Mouse (Mus musculus): Measurements from ENCODE around the gene Cacna1d. TPM values are rescaled to one million over a fixed set of nuclear protein-coding genes. Genes with fewer than 3 reads are reported as not detected.

The Cacna1d gene
- total and polyA plus RNA-seq, 3 experiments, result 0.04 to 0.66 (median 0.08) TPM

DNA sequence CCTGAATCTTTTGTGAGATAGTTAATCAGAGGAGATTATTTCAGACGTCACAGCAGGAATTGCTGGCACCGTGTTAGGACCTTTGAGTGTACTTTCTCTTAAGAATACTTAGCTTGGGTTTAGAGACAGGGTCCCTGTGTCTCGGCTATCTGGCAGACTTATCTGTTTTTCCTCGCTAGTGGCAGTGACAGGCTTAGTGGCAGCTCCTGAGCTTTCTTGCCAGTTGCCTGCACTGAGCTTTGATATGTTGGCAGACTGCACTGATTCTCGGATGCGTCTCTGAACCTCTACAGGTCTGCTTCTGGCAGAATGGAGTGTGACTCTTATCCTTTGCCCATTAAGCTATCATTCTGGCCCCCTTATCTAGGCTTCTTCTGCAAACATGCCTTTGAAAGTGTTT, 3.7 kb upstream of the Cacna1d start:
- Histone ChIP-seq H3K9me3 (replicated peaks; ENCODE audit: low read length) (no peaks in the 10 kb centered on the region), H3K79me2 (replicated peaks; ENCODE audit: control insufficient read depth, extremely low read depth, insufficient read depth, poor library complexity, severe bottlenecking) (peaks cover 6% of the 10 kb centered on the region; the same call in 1 of the 2 replicates), H3K4me3 (replicated peaks in 1 of 3; ENCODE audit: low read depth in 2 of 3, low read length in 2 of 3, poor library complexity in 1 of 3) (no peak overlapping the region), H3K4me2 (ENCODE audit: insufficient read depth, low read depth, poor library complexity, severe bottlenecking) (no peak overlapping the region), H3K36me3 (replicated peaks in 1 of 2; ENCODE audit: control insufficient read depth in 1 of 2, insufficient read depth in 1 of 2, low read length in 1 of 2) (peaks cover 37 to 90% of the 10 kb centered on the region in 2 experiments), H3K27ac (ENCODE audit: insufficient read depth, low read depth) (no peak overlapping the region), H3K4me1 (ENCODE audit: control insufficient read depth in 1 of 2, insufficient read depth in 2 of 2) (no peaks in the 10 kb centered on the region), H3K27me3 (replicated peaks) (no peaks in the 10 kb centered on the region), H3K9ac (ENCODE audit: insufficient read depth, low read depth) (no peak overlapping the region)
- dilution Hi-C loops (cut with MboI; ENCODE audit: extremely low pct_ligation_motif_present, extremely low pct_unique_long_range_greater_than_20kb, low sequenced_read_pairs) (no loop called here), in situ Hi-C loops (cut with MboI; ENCODE audit: low pct_ligation_motif_present, low pct_unique_long_range_greater_than_20kb, low sequenced_read_pairs) (no loop called here)
- no peak for DNase-seq (ENCODE audit: extremely low read depth)
- TF ChIP-seq MXI1 (IDR thresholded peaks at IDR 0.05; ENCODE audit: low read depth, low read length) (no peak), NRF1 (IDR thresholded peaks at IDR 0.05; ENCODE audit: low read depth, low read length) (no peak), JUND (conservative IDR thresholded peaks at IDR 0.05; ENCODE audit: low read depth, low read length) (no peak), MAX (IDR thresholded peaks at IDR 0.05; ENCODE audit: low read length) (no peak), NELFE (IDR thresholded peaks at IDR 0.05; ENCODE audit: low read depth, low read length) (no peak), ZNF384 (IDR thresholded peaks at IDR 0.05; ENCODE audit: low read depth, low read length) (no peak), USF1 (IDR thresholded peaks at IDR 0.05; ENCODE audit: low read depth, low read length) (no peak), GABPA (IDR thresholded peaks at IDR 0.05; ENCODE audit: insufficient replicate concordance, low read depth, low read length) (no peak), ZMIZ1 (IDR thresholded peaks at IDR 0.05; ENCODE audit: low read depth, low read length) (no peak), CHD1 (IDR thresholded peaks at IDR 0.05; ENCODE audit: low read depth, low read length) (no peak), SMC3 (IDR thresholded peaks at IDR 0.05; ENCODE audit: low read depth, low read length) (no peak), MAZ (IDR thresholded peaks at IDR 0.05; ENCODE audit: low read depth, low read length) (no peak), KAT2A (IDR thresholded peaks at IDR 0.05; ENCODE audit: insufficient replicate concordance, low read length) (no peak), CHD2 (IDR thresholded peaks at IDR 0.05; ENCODE audit: low read length) (no peak), POLR2A (IDR thresholded peaks at IDR 0.05; ENCODE audit: low read depth, low read length) (no peak)

DNA sequence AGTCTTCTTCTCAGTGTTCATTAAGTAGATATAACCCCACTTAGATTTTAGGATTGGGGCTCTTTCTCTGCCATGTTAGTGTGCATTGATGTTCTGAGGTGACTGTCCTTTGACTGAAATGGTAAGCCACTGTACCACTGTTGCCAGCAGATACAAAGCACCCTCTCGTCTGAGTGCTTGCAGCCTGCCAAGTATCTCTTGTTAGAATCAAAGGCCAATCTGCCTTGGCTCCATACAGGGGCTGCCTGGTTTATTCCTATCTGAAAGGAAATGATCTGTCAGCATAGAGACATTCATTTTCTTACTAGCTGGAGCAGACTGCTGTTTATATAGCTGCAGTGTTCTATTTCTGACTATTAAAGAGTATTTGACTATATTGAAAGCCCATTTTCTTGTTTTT, 2.0 kb upstream of the Cacna1d start:
- no peak overlapping the region for H3K27ac ChIP-seq (ENCODE audit: insufficient read depth, low read depth)
- TF ChIP-seq JUND (conservative IDR thresholded peaks at IDR 0.05; ENCODE audit: low read depth, low read length) (no peak), NELFE (IDR thresholded peaks at IDR 0.05; ENCODE audit: low read depth, low read length) (no peak), MAFK (IDR thresholded peaks at IDR 0.05; ENCODE audit: insufficient replicate concordance, low read length) (no peak), PAX5 (IDR thresholded peaks at IDR 0.05; ENCODE audit: low read length) (no peak), ZNF384 (IDR thresholded peaks at IDR 0.05; ENCODE audit: low read depth, low read length) (no peak), ZC3H11A (IDR thresholded peaks at IDR 0.05; ENCODE audit: low read depth, low read length) (no peak), BHLHE40 (IDR thresholded peaks at IDR 0.05; ENCODE audit: low read depth, low read length) (no peak), HCFC1 (IDR thresholded peaks at IDR 0.05; ENCODE audit: low read depth, low read length) (no peak), ELF1 (IDR thresholded peaks at IDR 0.05; ENCODE audit: low read depth, low read length) (no peak), GABPA (IDR thresholded peaks at IDR 0.05; ENCODE audit: insufficient replicate concordance, low read depth, low read length) (no peak), USF1 (IDR thresholded peaks at IDR 0.05; ENCODE audit: low read depth, low read length) (no peak), MYC (IDR thresholded peaks at IDR 0.05; ENCODE audit: low read depth, low read length) (no peak), KAT2A (IDR thresholded peaks at IDR 0.05; ENCODE audit: insufficient replicate concordance, low read length) (no peak), CHD2 (IDR thresholded peaks at IDR 0.05; ENCODE audit: low read length) (no peak)
- H3K27me3 ChIP-seq (replicated peaks), result no peaks in the 10 kb centered on the region
- H3K4me2 ChIP-seq (ENCODE audit: insufficient read depth, low read depth, poor library complexity, severe bottlenecking), result no peak overlapping the region
- in situ Hi-C loops (cut with MboI; ENCODE audit: low pct_ligation_motif_present, low pct_unique_long_range_greater_than_20kb, low sequenced_read_pairs), result no loop called here
- H3K9me3 ChIP-seq (replicated peaks; ENCODE audit: low read length), result no peaks in the 10 kb centered on the region
- dilution Hi-C loops (cut with MboI; ENCODE audit: extremely low pct_ligation_motif_present, extremely low pct_unique_long_range_greater_than_20kb, low sequenced_read_pairs), result no loop called here
- H3K36me3 ChIP-seq (replicated peaks in 1 of 2; ENCODE audit: control insufficient read depth in 1 of 2, insufficient read depth in 1 of 2, low read length in 1 of 2), result peaks cover 44 to 88% of the 10 kb centered on the region in 2 experiments
- H3K4me3 ChIP-seq (replicated peaks in 1 of 3; ENCODE audit: low read depth in 2 of 3, low read length in 2 of 3, poor library complexity in 1 of 3), result no peak overlapping the region
- H3K79me2 ChIP-seq (replicated peaks; ENCODE audit: control insufficient read depth, extremely low read depth, insufficient read depth, poor library complexity, severe bottlenecking), result peaks cover 3% of the 10 kb centered on the region; the same call in 1 of the 2 replicates
- H3K9ac ChIP-seq (ENCODE audit: insufficient read depth, low read depth), result no peak overlapping the region
- no peaks in the 10 kb centered on the region for H3K4me1 ChIP-seq (ENCODE audit: control insufficient read depth in 1 of 2, insufficient read depth in 2 of 2)
- no peak for DNase-seq (ENCODE audit: extremely low read depth)

Data from CH12.LX (cell line).